Mouse (Mus musculus) forebrain, embryonic 15.5 days (tissue): ENCODE measurements around the gene 4930579F01Rik. TPM values are rescaled to one million over a fixed set of nuclear protein-coding genes. Genes with fewer than 3 reads are reported as not detected.

Experiments used
- ATAC-seq: fragments of 200-750 bp; cut with Nextera tagmentation; replicated peaks from 2 replicates; pipeline ENCODE4 v1.8.0; 2017; ENCODE audit warnings: mild to moderate bottlenecking, moderate TSS enrichment, moderate library complexity
- H3K27ac ChIP-seq: fragments of 300-500 bp; sonication (generic); replicated peaks from 2 replicates; pipeline ENCODE4 v1.5.1; 2015; ENCODE audit warnings: mild to moderate bottlenecking, inconsistent platforms
- H3K27me3 ChIP-seq: fragments of 300-500 bp; sonication (generic); 2 replicates; pipeline ENCODE4 v1.6.1; 2015; ENCODE audit warnings: inconsistent platforms
- H3K36me3 ChIP-seq: fragments of 300-500 bp; sonication (generic); 2 replicates; pipeline ENCODE4 v1.6.1; 2015; ENCODE audit warnings: mild to moderate bottlenecking, inconsistent platforms
- H3K4me1 ChIP-seq: fragments of 300-500 bp; sonication (generic); 2 replicates; pipeline ENCODE4 v1.6.1; 2015; ENCODE audit warnings: inconsistent platforms
- H3K4me2 ChIP-seq: fragments of 300-500 bp; sonication (generic); replicated peaks from 2 replicates; pipeline ENCODE4 v1.6.1; 2015; ENCODE audit warnings: mild to moderate bottlenecking, inconsistent platforms
- H3K4me3 ChIP-seq: fragments of 300-500 bp; sonication (generic); 2 replicates; pipeline ENCODE4 v1.5.1; 2015; ENCODE audit warnings: mild to moderate bottlenecking, inconsistent platforms
- H3K9ac ChIP-seq: fragments of 300-500 bp; sonication (generic); replicated peaks from 2 replicates; pipeline ENCODE4 v1.6.1; 2015; ENCODE audit warnings: mild to moderate bottlenecking, inconsistent platforms
- H3K9me3 ChIP-seq: fragments of 300-500 bp; sonication (generic); 2 replicates; pipeline ENCODE4 v1.6.1; 2016; ENCODE audit warnings: inconsistent platforms
- WGBS: fragments of 180-500 bp; shearing (Covaris S2); methylation state at CpG from one replicate; pipeline ENCODE4 v1.1.7; 2015; ENCODE audit warnings: mixed read lengths; 5-methylcytosine and 5-hydroxymethylcytosine counted together
- polyA plus RNA-seq: library from polyadenylated mRNA; unstranded; fragments of >200 nt; fragmentation: Nextera tagmentation; extraction: Ambion mirVana; gene quantifications from 2 replicates; pipeline ENCODE4 v1.2.1, GENCODE M21; 2015

4930579F01Rik gene
- polyA plus RNA-seq, result not detected in 2 replicates

DNA sequence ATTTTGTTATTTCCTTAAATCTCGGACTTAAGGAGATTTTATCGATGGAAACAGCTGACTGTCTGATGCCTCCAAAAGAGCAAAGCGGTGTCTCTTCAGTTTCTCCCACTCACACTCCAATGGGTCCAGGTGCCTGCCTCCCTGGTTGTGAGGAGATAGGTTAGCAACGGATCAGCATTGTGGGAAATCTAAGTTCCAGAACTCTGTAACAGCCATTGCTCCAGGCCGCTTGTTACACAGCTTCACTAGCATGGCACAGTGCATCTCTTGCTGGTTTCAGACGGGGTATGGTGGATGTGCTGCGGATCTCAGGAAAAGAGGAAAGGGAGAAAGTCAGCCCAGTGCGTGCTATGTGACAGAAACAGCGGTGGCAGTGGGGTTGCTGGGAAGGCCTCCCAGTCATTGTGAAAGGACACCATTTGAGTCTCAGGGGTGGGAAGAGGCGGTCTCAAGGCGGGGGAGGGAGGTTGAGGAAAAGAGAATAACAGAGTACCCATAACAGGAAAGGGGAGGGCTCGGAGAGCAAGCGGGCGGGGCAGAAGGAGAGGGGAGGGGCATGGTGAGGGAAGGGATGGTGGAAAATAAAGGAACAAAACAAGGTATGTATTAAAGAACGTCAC is at the start of gene 4930579F01Rik:
TSS of gene 4930579F01Rik (minus strand) at position 143 of the 620 bp plus-strand sequence.
- ATAC-seq, result no peak
- H3K9me3 ChIP-seq, result no peaks in the 10 kb centered on the region

DNA sequence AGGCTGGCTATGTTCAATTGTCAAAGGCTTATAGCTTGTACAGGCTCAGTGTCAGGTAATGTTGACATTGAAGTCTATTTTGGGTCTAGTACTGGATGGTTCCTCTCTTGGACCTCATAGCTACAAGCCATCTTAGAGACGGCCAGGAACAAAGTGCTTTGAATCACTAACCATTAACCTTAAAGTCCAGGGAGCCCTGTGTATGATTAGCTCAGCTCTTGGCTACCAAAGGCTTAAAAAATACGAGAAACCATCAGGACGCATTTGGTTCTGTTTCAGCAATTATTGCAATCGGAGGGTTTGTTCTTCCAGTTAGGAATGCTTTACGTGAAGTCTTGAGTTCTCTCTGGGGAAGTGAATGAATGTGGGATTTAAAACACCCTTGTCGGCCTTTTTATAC is 49.3 kb upstream of the 4930579F01Rik start:
- Histone ChIP-seq H3K4me1 (peaks cover 4% of the 10 kb centered on the region; the same call in 1 of the 2 replicates), H3K9me3 (no peaks in the 10 kb centered on the region), H3K4me3 (no peak overlapping the region), H3K27ac (no peak overlapping the region), H3K27me3 (no peaks in the 10 kb centered on the region), H3K4me2 (no peak overlapping the region), H3K9ac (no peak overlapping the region), H3K36me3 (no peaks in the 10 kb centered on the region)
- no peak for ATAC-seq
- 91% methylated on average over 6 of the region's 6 CpGs for WGBS

More for the DNA sequence above, at the start of gene 4930579F01Rik:
- WGBS, result 81% methylated on average over 15 of the region's 15 CpGs
- H3K4me3 ChIP-seq, result no peak within 1 kb of the TSS
- H3K27me3 ChIP-seq, result no peaks in the 10 kb centered on the region
- H3K4me2 ChIP-seq, result no peak within 1 kb of the TSS
- no peaks in the 10 kb centered on the region for H3K36me3 ChIP-seq
- no peak within 1 kb of the TSS for H3K27ac ChIP-seq
- no peak within 1 kb of the TSS for H3K9ac ChIP-seq
- no peaks in the 10 kb centered on the region for H3K4me1 ChIP-seq

DNA sequence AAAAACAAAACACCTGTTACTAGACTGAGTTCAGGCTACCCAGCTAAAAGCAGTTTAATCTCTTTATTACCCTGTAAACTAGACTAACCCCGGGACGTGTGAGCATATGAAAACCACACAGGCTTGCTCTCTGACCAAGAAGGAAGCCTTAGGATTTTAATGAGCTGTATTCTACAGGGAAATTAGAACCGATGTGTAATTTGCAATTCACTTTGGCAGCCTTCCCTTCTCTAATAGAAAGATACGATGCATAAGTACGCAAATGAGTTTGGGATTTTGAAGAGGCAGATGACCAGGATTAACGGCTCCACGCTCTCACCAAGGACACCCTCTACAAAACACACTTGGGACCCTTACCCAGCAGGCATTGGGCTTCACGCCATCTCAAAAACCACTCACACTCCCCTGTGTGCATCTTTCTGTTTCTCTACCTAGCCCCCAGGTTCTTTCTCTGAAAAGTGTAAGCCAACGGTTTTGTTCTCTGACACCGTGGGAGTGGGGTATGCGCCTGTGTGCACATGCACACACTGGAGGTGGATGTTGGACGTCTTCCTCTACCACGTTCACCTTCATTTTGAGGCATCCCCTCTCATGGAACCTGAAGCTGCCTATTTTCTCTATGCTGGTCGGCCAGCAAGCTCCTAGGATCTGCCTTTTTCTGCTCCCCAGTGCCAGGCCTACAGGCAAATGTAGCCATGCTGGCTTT is 48.5 kb upstream of the 4930579F01Rik start:
- Histone ChIP-seq H3K36me3 (no peaks in the 10 kb centered on the region), H3K4me2 (no peak overlapping the region), H3K27me3 (no peaks in the 10 kb centered on the region), H3K9ac (no peak overlapping the region), H3K9me3 (no peaks in the 10 kb centered on the region), H3K27ac (no peak overlapping the region), H3K4me3 (no peak overlapping the region), H3K4me1 (peaks cover 4% of the 10 kb centered on the region; the same call in 1 of the 2 replicates)
- peak; percentile 55 for ATAC-seq
- 42% methylated on average over 14 of the region's 14 CpGs for WGBS

DNA sequence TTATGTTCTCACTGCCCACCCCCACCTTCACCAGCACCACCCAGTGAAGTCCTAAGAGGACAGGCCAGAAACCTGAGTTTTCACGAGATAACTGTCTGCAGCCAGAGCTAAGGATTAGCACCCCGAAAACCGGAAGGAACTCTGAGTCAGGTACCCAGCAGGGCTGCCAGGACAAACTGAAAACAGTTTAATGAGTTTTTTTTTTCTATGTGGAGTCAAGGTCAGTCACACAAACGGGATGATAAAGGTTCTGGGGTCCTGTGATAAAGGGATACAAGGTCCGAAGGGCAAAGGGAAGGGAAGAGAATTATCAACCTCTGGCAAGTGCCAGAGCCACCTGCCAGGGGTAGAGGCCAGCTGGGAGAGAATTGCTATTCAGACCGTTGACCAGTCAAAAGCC is 47.7 kb upstream of the 4930579F01Rik start:
- no peak overlapping the region for H3K4me3 ChIP-seq
- H3K9me3 ChIP-seq, result no peaks in the 10 kb centered on the region
- no peak overlapping the region for H3K4me2 ChIP-seq
- 61% methylated on average over 6 of the region's 6 CpGs for WGBS
- no peaks in the 10 kb centered on the region for H3K27me3 ChIP-seq
- ATAC-seq, result no peak
- no peak overlapping the region for H3K9ac ChIP-seq
- peaks cover 4% of the 10 kb centered on the region; the same call in 1 of the 2 replicates for H3K4me1 ChIP-seq
- H3K36me3 ChIP-seq, result no peaks in the 10 kb centered on the region
- no peak overlapping the region for H3K27ac ChIP-seq

DNA sequence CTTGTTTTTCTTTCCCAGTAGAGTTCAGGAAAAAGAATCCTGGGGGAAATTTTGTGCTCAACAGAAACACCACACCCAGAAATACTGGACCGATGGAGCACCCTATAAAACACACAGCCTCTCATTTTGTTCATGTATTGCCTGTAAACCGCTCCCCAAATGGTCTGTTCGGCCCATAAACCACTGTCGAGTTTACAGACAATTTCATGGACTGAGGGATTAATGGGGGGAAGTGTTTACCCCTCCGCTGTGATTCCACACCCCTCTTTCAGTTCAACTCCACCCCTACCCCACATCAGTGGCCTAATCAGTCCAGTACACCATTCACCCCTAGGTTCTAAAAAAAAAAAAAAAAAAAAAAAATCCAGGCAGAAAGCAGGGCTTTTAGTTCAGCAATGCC is 47.3 kb upstream of the 4930579F01Rik start:
- H3K27ac ChIP-seq, result no peak overlapping the region
- H3K4me3 ChIP-seq, result no peak overlapping the region
- no peak overlapping the region for H3K9ac ChIP-seq
- no peak for ATAC-seq
- peaks cover 4% of the 10 kb centered on the region; the same call in 1 of the 2 replicates for H3K4me1 ChIP-seq
- no peak overlapping the region for H3K4me2 ChIP-seq
- no peaks in the 10 kb centered on the region for H3K36me3 ChIP-seq
- H3K9me3 ChIP-seq, result no peaks in the 10 kb centered on the region
- H3K27me3 ChIP-seq, result no peaks in the 10 kb centered on the region
- WGBS, result 76% methylated on average over 5 of the region's 5 CpGs

DNA sequence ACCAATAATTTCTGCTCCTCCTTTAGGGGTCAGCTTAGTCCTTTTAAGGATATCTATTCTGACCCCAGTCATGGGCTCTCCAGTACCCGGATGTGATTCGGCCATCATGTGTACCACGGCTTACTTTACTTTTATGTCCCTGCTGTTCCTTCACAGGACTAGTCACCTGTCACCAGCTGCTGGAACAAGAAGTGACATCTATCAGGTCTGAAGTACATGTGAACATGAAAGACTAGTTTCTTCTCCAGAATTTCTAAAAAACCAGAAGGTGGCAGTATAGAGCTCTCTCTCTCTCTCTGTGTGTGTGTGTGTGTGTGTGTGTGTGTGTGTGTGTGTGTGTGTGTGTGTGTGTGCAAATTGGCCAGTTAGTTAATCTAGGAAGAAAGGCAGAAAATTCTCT is 46.8 kb upstream of the 4930579F01Rik start:
- H3K36me3 ChIP-seq, result no peaks in the 10 kb centered on the region
- no peak overlapping the region for H3K9ac ChIP-seq
- 93% methylated on average over 3 of the region's 3 CpGs for WGBS
- H3K4me3 ChIP-seq, result no peak overlapping the region
- no peaks in the 10 kb centered on the region for H3K27me3 ChIP-seq
- no peak overlapping the region for H3K4me2 ChIP-seq
- H3K4me1 ChIP-seq, result peaks cover 4% of the 10 kb centered on the region; the same call in 1 of the 2 replicates
- H3K27ac ChIP-seq, result no peak overlapping the region
- ATAC-seq, result peak; percentile 55; the same call in 1 of the 2 replicates
- no peaks in the 10 kb centered on the region for H3K9me3 ChIP-seq

DNA sequence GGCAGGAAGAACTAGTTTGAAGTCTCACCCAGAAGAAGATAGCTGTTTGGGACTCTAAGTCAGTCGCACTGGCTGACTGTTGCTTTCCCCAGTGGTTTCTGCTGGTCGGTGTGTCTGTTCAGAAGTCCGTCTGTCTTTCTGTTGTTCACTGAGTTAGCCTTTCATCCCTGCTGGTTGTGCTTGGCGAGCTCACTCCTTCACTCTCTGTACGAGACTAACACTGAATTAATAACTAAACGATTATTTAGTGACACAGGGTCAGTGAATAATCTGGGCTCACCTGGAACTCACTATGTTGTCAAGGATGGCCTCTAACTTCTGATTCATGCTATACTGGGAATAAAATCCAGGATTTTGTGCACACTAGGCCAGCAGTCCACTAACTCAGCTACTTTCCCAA is 45.8 kb upstream of the 4930579F01Rik start:
- no peaks in the 10 kb centered on the region for H3K27me3 ChIP-seq
- no peak overlapping the region for H3K9ac ChIP-seq
- no peak overlapping the region for H3K4me2 ChIP-seq
- H3K9me3 ChIP-seq, result no peaks in the 10 kb centered on the region
- no peaks in the 10 kb centered on the region for H3K36me3 ChIP-seq
- H3K27ac ChIP-seq, result no peak overlapping the region
- no peak for ATAC-seq
- 86% methylated on average over 6 of the region's 6 CpGs for WGBS
- no peak overlapping the region for H3K4me3 ChIP-seq
- peaks cover 4% of the 10 kb centered on the region; the same call in 1 of the 2 replicates for H3K4me1 ChIP-seq

DNA sequence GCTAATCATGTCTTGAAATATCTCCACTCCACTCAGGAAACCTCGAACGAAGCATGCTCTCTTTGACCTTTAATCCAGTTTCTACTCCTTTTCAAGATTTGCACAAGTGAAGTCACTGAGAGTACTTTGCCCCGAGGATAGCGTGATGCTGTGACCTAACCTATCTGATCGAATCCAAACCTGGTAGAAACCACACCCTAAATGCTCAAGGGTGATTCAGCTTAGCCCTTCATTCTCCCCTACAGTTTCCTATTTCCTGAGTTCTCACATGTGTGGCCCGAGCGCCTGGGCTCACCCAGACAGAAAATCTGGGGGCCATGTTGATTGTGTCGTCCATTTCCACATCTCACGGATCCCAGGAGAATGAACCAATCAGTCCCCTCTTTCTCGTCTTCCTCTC is 44.4 kb upstream of the 4930579F01Rik start:
- H3K9me3 ChIP-seq, result no peaks in the 10 kb centered on the region
- 90% methylated on average over 10 of the region's 10 CpGs for WGBS
- no peak overlapping the region for H3K4me3 ChIP-seq
- H3K27ac ChIP-seq, result no peak overlapping the region
- H3K4me1 ChIP-seq, result peaks cover 4% of the 10 kb centered on the region; the same call in 1 of the 2 replicates
- H3K36me3 ChIP-seq, result no peaks in the 10 kb centered on the region
- H3K27me3 ChIP-seq, result no peaks in the 10 kb centered on the region
- H3K9ac ChIP-seq, result no peak overlapping the region
- no peak overlapping the region for H3K4me2 ChIP-seq
- ATAC-seq, result no peak

DNA sequence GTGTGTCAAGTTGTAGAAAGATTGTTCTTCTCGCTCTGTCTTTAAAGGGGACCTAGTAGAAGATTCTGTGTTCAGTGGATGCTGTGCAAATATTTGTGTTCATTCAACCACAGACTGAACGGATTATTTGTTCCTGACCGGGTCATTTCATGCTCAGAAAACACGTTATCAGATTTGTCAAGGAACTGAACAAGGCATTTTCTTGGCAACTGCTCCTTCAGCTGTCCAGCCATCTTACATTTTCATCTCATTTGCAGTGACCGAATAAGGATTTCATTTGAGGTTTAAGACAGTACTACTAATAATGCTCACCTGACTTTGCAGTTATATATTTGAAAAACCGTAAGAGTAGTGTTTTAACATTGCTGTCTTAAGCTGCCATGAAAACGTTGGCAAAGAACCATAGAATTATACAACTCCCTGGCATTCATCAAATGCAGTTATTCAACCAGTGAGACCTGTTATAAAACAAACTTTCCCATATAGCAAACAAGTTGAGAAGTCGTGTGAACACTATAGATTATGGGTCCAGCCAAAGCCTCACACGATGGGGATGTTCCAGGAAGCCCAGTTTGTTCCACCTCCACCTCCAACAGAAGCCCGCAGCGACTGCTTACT is 43.0 kb upstream of the 4930579F01Rik start:
- no peak overlapping the region for H3K27ac ChIP-seq
- 78% methylated on average over 11 of the region's 11 CpGs for WGBS
- no peaks in the 10 kb centered on the region for H3K4me1 ChIP-seq
- ATAC-seq, result no peak
- no peak overlapping the region for H3K4me2 ChIP-seq
- no peaks in the 10 kb centered on the region for H3K9me3 ChIP-seq
- H3K27me3 ChIP-seq, result no peaks in the 10 kb centered on the region
- H3K36me3 ChIP-seq, result no peaks in the 10 kb centered on the region
- H3K4me3 ChIP-seq, result no peak overlapping the region
- H3K9ac ChIP-seq, result no peak overlapping the region

DNA sequence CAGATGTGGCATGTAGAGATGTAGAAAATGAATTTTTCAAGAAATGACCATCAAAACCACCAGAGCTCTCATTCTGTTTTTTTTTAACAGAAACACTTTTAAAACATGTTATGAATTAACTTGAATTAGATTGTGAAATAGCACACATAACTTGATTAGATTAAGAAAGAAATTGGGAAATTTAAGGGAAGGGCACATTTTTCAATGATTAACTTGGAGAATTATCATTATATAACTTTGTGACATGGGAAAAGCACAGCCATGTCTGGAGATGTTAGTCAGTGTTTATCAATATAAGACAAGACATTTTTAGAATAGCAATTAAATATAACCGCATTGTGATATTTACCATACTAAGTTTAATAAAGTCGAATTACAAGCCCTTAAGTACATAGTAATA is 37.9 kb upstream of the 4930579F01Rik start:
- H3K9ac ChIP-seq, result no peak overlapping the region
- 83% methylated on average over 2 of the region's 2 CpGs for WGBS

DNA sequence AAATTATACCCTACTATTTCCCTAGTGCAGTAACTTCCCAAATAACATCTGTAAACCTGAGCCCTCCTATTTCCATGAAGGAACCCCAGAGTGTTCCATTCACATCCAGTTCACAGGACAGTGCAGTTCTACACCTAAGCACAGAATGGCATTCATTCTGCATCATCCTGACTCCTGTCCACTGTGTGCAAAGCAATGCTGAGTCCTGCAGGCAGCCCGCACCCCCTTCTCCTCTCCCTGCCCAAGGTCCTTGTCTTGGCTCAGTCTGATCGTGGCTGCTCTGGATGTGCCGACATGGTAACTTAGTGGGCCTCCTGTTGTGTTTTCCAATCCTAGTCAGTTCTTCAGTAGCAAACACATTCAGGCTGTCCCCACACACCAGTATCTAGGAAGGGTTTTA is 36.6 kb upstream of the 4930579F01Rik start:
- Histone ChIP-seq H3K4me3 (no peak overlapping the region), H3K4me2 (no peak overlapping the region), H3K9me3 (no peaks in the 10 kb centered on the region), H3K36me3 (no peaks in the 10 kb centered on the region), H3K27me3 (no peaks in the 10 kb centered on the region), H3K27ac (no peak overlapping the region), H3K4me1 (no peaks in the 10 kb centered on the region), H3K9ac (no peak overlapping the region)
- 83% methylated on average over 3 of the region's 3 CpGs for WGBS
- no peak for ATAC-seq

More for the DNA sequence above, 37.9 kb upstream of the 4930579F01Rik start:
- no peaks in the 10 kb centered on the region for H3K27me3 ChIP-seq
- H3K9me3 ChIP-seq, result no peaks in the 10 kb centered on the region
- H3K36me3 ChIP-seq, result no peaks in the 10 kb centered on the region
- no peak overlapping the region for H3K27ac ChIP-seq
- no peak for ATAC-seq
- H3K4me3 ChIP-seq, result no peak overlapping the region
- no peaks in the 10 kb centered on the region for H3K4me1 ChIP-seq
- H3K4me2 ChIP-seq, result no peak overlapping the region

DNA sequence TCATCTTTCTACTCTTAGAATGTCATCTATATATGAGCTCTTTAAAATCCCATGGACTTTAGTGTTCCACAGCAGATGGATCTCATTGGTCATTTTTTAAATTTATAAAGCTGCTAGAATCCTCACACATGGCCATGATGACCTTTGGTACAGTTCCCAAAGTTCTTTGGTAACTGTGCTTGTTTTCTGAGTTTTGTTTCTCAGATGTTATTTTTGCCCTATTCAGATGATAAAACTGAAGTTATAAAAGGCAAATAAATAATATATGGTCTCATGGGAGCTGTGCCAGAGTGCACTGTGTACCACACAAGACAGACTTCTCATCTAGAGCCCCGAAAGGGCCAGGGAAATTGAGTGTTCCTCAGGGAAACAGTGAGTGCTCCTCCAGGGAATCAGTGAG is 35.8 kb upstream of the 4930579F01Rik start:
- Histone ChIP-seq H3K9me3 (no peaks in the 10 kb centered on the region), H3K4me1 (no peaks in the 10 kb centered on the region), H3K27ac (no peak overlapping the region), H3K27me3 (no peaks in the 10 kb centered on the region), H3K36me3 (no peaks in the 10 kb centered on the region), H3K9ac (no peak overlapping the region), H3K4me2 (no peak overlapping the region), H3K4me3 (no peak overlapping the region)
- 83% methylated on average over 1 of the region's 1 CpGs for WGBS
- ATAC-seq, result no peak
